Mouse (Mus musculus): ENCODE measurements at regions not wholly inside any gene's neighbourhood (a gene's known extent, or its start where the extent isn't known, plus 50 kb on each side); places are given as distances from the start of the nearest gene placed in this dataset.

DNA sequence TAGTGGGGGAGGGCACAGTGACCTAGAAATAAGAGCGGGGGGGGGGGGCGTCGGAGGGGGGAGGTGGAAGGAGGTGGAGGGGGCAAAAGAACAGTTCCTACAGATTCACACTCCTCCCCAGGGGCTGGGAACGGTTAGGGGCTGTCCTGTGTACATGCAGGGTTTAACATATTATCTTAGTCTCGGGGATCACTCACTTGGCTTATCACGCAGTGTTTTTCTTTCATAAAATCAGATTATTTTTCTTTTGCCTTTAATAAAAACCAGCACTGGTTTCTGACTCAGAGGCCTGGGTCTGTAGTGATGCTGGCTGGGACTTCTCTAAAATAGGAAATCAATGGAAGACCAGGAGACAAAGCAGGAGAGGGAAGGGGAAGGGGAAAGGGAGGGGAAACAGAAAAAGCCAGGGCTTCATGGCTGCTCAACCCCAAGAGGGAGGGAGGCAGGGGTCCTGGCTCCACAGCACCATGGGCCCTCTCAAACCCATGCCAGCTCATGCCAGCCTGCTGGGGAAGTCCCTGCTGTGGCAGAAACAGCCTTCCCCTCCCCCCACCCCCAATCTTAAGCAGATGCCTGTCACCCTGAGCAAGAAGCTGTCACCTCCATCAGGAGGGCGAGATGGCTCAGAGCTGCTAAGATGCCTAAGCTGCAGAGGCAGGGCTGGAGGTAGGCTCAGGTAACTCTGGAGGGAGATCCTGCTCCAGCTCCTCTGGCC is 108.3 kb upstream of the Syt13 start:
- peak; percentile 76 for DNase-seq (ENCODE audit: low read depth)
- TF ChIP-seq POLR2A (IDR thresholded peaks at IDR 0.05; ENCODE audit: borderline replicate concordance, extremely low read depth, insufficient read depth, insufficient read length, poor library complexity, severe bottlenecking) (no peak), CTCF (IDR thresholded peaks at IDR 0.05; ENCODE audit: borderline replicate concordance, extremely low read depth, insufficient read depth, insufficient read length) (no peak)

DNA sequence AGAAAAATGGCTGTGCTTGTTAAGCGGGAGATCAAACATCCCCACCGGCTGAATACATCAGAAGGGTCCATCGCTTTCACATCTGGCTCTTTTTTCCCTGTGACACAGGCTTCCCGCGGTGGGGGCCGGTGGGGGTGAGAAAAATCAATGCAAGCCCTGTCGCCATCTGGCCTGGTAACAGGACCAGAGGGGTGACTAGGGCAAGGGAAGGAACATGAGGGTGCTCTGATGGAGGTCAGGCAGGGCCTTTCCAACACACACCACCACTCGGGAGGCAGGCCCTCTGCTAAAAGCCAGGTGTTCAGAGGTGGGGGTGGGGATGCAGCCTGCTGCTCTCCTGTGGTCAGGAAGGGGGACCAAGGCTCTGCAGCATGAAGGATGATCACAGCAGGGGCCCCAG is 107.5 kb upstream of the Syt13 start:
- peak; percentile 71 for DNase-seq (ENCODE audit: low read depth)
- TF ChIP-seq POLR2A (IDR thresholded peaks at IDR 0.05; ENCODE audit: borderline replicate concordance, extremely low read depth, insufficient read depth, insufficient read length, poor library complexity, severe bottlenecking) (no peak), CTCF (IDR thresholded peaks at IDR 0.05; ENCODE audit: borderline replicate concordance, extremely low read depth, insufficient read depth, insufficient read length) (no peak)

- TF ChIP-seq POLR2A (IDR thresholded peaks at IDR 0.05; ENCODE audit: borderline replicate concordance, extremely low read depth, insufficient read depth, insufficient read length, poor library complexity, severe bottlenecking): no peak
- TF ChIP-seq CTCF (IDR thresholded peaks at IDR 0.05; ENCODE audit: borderline replicate concordance, extremely low read depth, insufficient read depth, insufficient read length): no peak
- DNase-seq (ENCODE audit: low read depth): no peak
Measured at GRCm38 (mm10) chr2:92808121-92808520, 106.8 kb upstream of the Syt13 start.

DNA sequence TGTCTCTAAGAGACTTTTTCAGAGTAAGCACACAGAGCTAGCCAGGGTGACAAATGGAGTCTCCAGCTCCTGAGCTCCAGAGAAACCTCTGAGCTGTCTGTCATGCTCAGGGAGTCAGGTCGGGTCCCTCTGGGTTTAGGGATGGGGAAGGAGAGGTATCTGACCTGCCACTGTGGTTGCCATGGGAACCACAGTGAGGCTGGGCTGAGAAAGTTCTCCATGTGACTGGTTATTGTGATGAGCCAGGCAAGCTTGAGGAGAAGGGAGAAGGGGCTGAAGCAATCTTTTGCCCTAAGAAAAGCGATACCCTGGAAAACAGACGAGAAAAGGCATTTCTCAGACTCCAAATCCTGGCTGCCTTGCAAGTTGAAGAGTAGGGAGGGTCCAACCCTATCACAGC is 105.7 kb upstream of the Syt13 start:
- DNase-seq (ENCODE audit: low read depth): peak; percentile 55
- TF ChIP-seq CTCF (IDR thresholded peaks at IDR 0.05; ENCODE audit: borderline replicate concordance, extremely low read depth, insufficient read depth, insufficient read length) (no peak), POLR2A (IDR thresholded peaks at IDR 0.05; ENCODE audit: borderline replicate concordance, extremely low read depth, insufficient read depth, insufficient read length, poor library complexity, severe bottlenecking) (no peak)

DNA sequence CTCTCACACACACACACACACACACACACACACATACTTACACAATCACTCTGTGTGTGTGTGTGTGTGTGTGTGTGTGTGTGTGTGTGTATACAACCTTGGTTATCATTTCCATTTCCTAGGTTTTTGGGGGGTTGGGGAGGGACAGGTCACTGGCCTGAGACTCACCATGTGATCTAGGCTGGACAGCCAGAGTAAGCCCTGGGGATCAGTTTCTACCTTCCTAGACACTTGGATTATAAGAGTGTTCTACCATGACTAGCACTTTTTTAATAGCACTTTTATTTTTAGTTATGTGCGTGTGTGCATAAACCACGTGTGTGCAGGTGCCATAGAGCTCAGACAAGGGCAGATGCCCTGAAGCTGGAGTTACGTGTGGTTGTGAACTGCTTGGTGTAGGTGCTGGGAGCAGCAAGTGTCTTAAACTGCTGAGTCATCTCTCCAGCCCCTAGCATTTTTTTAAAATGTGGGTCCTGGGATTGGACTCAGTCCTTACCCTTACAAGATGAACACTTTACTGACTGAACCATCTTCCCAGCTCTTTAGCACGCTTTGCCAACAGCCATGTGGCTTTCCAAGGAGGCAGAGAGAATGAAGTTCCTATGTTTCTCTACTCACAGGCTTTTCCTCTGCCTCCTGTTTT is 105.1 kb upstream of the Syt13 start:
- TF ChIP-seq CTCF (IDR thresholded peaks at IDR 0.05; ENCODE audit: borderline replicate concordance, extremely low read depth, insufficient read depth, insufficient read length) (no peak), POLR2A (IDR thresholded peaks at IDR 0.05; ENCODE audit: borderline replicate concordance, extremely low read depth, insufficient read depth, insufficient read length, poor library complexity, severe bottlenecking) (no peak)
- DNase-seq (ENCODE audit: low read depth): peak; percentile 16

DNA sequence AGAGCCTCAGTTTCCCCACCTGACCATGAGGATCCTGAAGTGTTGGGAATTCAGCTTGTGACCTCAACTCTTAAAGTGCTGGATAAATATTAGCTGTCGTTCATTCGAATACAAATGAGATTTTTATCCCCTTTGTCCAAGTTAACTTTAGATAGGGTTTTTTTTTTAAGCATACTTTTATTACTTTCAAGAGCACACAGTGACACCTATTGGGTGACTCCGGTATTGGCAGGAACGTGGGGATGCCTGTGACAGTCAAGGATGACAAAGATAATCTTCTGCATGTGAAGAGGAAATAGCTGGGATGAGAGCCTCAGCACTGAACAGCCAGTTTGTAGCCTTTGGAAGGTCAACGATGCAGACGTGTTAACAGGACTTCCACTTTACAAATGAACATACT is 103.9 kb upstream of the Syt13 start:
- TF ChIP-seq CTCF (IDR thresholded peaks at IDR 0.05; ENCODE audit: borderline replicate concordance, extremely low read depth, insufficient read depth, insufficient read length): peak; percentile 65; the same call in 1 of the 2 replicates
- peak; percentile 87 for DNase-seq (ENCODE audit: low read depth)

- peak; percentile 24 for DNase-seq (ENCODE audit: low read depth)
- TF ChIP-seq CTCF (IDR thresholded peaks at IDR 0.05; ENCODE audit: borderline replicate concordance, extremely low read depth, insufficient read depth, insufficient read length) (no peak), POLR2A (IDR thresholded peaks at IDR 0.05; ENCODE audit: borderline replicate concordance, extremely low read depth, insufficient read depth, insufficient read length, poor library complexity, severe bottlenecking) (no peak)
Measured at GRCm38 (mm10) chr2:92813028-92813427, 101.9 kb upstream of the Syt13 start.

- TF ChIP-seq POLR2A (IDR thresholded peaks at IDR 0.05; ENCODE audit: borderline replicate concordance, extremely low read depth, insufficient read depth, insufficient read length, poor library complexity, severe bottlenecking) (no peak), CTCF (IDR thresholded peaks at IDR 0.05; ENCODE audit: borderline replicate concordance, extremely low read depth, insufficient read depth, insufficient read length) (no peak)
- DNase-seq (ENCODE audit: low read depth): no peak
Measured at GRCm38 (mm10) chr2:92819586-92819985, 95.3 kb upstream of the Syt13 start.

DNA sequence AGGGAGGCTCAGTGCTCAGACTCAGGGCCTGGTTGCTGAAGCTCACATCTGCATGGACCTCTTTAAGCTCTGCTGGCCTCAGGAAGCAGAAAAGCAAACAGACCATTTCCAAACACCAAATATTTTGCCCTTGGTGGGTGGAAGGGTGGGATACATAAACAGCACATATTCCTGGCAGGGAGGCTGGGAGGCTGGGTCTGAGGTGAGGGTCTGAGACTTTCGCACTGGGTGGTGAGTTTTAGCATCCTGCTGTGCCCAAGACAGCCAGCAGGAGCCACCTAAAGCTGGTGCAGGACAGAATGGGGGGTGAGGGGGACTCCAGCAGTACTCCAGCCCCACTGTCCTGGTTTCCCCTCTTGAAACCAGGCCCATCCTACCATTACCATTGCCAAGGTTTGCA is 90.6 kb upstream of the Syt13 start:
- no peak for TF ChIP-seq POLR2A (IDR thresholded peaks at IDR 0.05; ENCODE audit: borderline replicate concordance, extremely low read depth, insufficient read depth, insufficient read length, poor library complexity, severe bottlenecking)
- TF ChIP-seq CTCF (IDR thresholded peaks at IDR 0.05; ENCODE audit: borderline replicate concordance, extremely low read depth, insufficient read depth, insufficient read length): peak; percentile 5; the same call in 1 of the 2 replicates
- DNase-seq (ENCODE audit: low read depth): no peak

DNA sequence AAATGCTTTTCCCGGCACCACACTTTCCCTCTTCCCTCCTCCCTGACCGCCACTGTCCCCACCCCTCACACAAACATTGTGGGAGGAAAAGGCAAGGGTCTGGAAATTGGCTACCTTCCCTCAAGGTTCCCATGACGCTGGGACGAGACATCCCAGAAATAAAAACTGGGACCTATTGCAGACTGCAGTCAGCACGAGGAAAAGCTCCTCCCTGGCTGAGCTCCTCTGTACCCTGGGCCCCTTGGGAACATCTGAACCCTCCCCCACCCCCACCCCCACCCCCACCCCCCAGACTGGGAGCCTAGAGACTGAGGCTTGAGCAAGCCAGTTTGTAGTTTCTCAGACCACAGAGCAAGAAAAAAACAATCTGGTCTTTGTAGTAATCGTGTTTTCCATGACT is 89.5 kb upstream of the Syt13 start:
- DNase-seq (ENCODE audit: low read depth): no peak
- TF ChIP-seq POLR2A (IDR thresholded peaks at IDR 0.05; ENCODE audit: borderline replicate concordance, extremely low read depth, insufficient read depth, insufficient read length, poor library complexity, severe bottlenecking): no peak
- no peak for TF ChIP-seq CTCF (IDR thresholded peaks at IDR 0.05; ENCODE audit: borderline replicate concordance, extremely low read depth, insufficient read depth, insufficient read length)

DNA sequence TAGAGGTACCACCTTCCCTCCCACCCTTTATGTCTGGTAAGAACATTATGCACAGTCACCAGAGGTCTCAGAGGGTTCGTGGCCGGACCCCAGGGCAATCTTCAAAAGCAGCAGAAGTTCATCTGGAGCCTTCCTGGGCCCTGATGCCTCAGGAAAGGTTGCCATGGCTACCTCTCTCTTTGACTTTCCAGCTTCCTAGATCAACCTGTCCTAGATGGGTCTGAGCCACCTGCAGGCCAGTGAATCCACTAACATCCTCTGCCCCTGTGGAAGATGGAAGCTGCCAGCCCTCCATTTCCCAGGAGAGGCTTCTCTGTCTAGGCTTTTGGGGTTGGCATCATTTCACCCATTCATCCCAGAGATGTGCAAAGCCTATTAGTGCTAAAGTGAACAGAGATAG is 84.8 kb upstream of the Syt13 start:
- TF ChIP-seq CTCF (IDR thresholded peaks at IDR 0.05; ENCODE audit: borderline replicate concordance, extremely low read depth, insufficient read depth, insufficient read length): no peak
- TF ChIP-seq POLR2A (IDR thresholded peaks at IDR 0.05; ENCODE audit: borderline replicate concordance, extremely low read depth, insufficient read depth, insufficient read length, poor library complexity, severe bottlenecking): no peak
- peak; percentile 41 for DNase-seq (ENCODE audit: low read depth)

DNA sequence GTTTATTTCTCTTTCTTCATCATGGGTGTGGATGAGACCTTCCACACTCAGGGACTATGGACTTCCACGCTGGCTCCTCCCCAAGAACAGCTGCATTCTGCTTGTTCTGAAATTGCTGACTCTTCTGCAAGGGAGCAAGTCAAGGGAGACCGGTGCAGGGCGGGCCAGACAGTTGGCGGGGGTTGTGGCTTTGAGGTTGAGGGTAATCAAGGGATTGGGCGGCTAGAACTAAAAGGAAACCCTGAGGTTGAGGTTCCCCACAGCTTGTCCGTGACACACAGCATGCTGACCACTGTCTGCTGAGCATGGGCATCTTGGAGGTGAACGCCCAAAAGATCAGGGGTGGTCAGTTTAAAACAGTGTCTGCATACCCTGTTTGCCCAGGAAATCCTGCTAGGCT is 83.1 kb upstream of the Syt13 start:
- DNase-seq (ENCODE audit: low read depth): no peak
- TF ChIP-seq CTCF (IDR thresholded peaks at IDR 0.05; ENCODE audit: borderline replicate concordance, extremely low read depth, insufficient read depth, insufficient read length): no peak
- no peak for TF ChIP-seq POLR2A (IDR thresholded peaks at IDR 0.05; ENCODE audit: borderline replicate concordance, extremely low read depth, insufficient read depth, insufficient read length, poor library complexity, severe bottlenecking)

All from brain, embryonic 14.5 days (tissue).